Mouse (Mus musculus) CH12F3 (cell line): ENCODE results near the gene Kif22.
"Not testable (repeated sequence)": the region's sequence is repeated elsewhere in the genome, so short reads cannot be mapped to it uniquely, and the experiment has no call there.

ENCODE experiments used
- in situ Hi-C: fragments of 300-500 bp; cut with MboI; formaldehyde crosslinking; loops from 2 replicates; pipeline ENCODE4 v1.14.3; 2020; ENCODE audit warnings: low sequenced_read_pairs

Gene Kif22

GRCm38 (mm10) chr7:127041851-127042672 is at the start of gene Kif22:
Gene Kif22, minus strand, starts transcription at chr7:127042471.
- in situ Hi-C loops, result no loop called here

GRCm38 (mm10) chr7:127091114-127091896 is 49.0 kb upstream of the Kif22 start, which contains the start of gene AI467606:
Gene AI467606, plus strand, starts transcription at chr7:127091359.
- in situ Hi-C loops, result no loop called here

- in situ Hi-C loops, result no loop called here
Observed at GRCm38 (mm10) chr7:127090154-127091113, 48.2 kb upstream of the Kif22 start.

- in situ Hi-C loops, result no loop called here
Observed at GRCm38 (mm10) chr7:127088901-127089845, 46.9 kb upstream of the Kif22 start.

- in situ Hi-C loops, result no loop called here
Observed at GRCm38 (mm10) chr7:127088083-127088482, 45.8 kb upstream of the Kif22 start.

GRCm38 (mm10) chr7:127087278-127088010 is 45.2 kb upstream of the Kif22 start, which contains the start of gene Zg16:
Gene Zg16, minus strand, starts transcription at chr7:127087328.
- in situ Hi-C loops, result not testable (repeated sequence)

GRCm38 (mm10) chr7:127085751-127086150 is 43.5 kb upstream of the Kif22 start:
- in situ Hi-C loops, result not testable (repeated sequence)

GRCm38 (mm10) chr7:127084794-127085193 is 42.5 kb upstream of the Kif22 start:
- in situ Hi-C loops, result no loop called here

GRCm38 (mm10) chr7:127083689-127084088 is 41.4 kb upstream of the Kif22 start:
- in situ Hi-C loops, result no loop called here

GRCm38 (mm10) chr7:127082995-127083394 is 40.7 kb upstream of the Kif22 start:
- in situ Hi-C loops, result no loop called here

GRCm38 (mm10) chr7:127082271-127082670 is 40.0 kb upstream of the Kif22 start:
- in situ Hi-C loops, result no loop called here

- in situ Hi-C loops, result no loop called here
Observed at GRCm38 (mm10) chr7:127080045-127080444, 37.8 kb upstream of the Kif22 start.

- in situ Hi-C loops, result loop anchor here (5.0 kb wide), 1 partner anchor 300 kb away; the partner anchor contains the start of gene Ypel3
Observed at GRCm38 (mm10) chr7:127077692-127078091, 35.4 kb upstream of the Kif22 start.

- in situ Hi-C loops, result loop anchor here (5.0 kb wide), 1 partner anchor 299 kb away; the partner anchor contains the start of gene Ypel3
Observed at GRCm38 (mm10) chr7:127076188-127076587, 33.9 kb upstream of the Kif22 start.

GRCm38 (mm10) chr7:127073221-127073620 is 30.9 kb upstream of the Kif22 start:
- in situ Hi-C loops, result no loop called here

- in situ Hi-C loops, result no loop called here
Observed at GRCm38 (mm10) chr7:127070871-127071413, 28.7 kb upstream of the Kif22 start.

GRCm38 (mm10) chr7:127066317-127066716 is 24.0 kb upstream of the Kif22 start:
- in situ Hi-C loops, result no loop called here

GRCm38 (mm10) chr7:127065538-127065937 is 23.3 kb upstream of the Kif22 start:
- in situ Hi-C loops, result no loop called here
